Mouse (Mus musculus) liver, embryonic 14.5 days (tissue): ENCODE data around the gene Zfp747. TPM values are rescaled to one million over a fixed set of nuclear protein-coding genes. Genes with fewer than 3 reads are reported as not detected.

Source experiments
- ATAC-seq: fragments of 200-750 bp; cut with Nextera tagmentation; 2 replicates; pipeline ENCODE4 v1.8.0; 2017; ENCODE audit warnings: moderate number of reproducible peaks, mild to moderate bottlenecking, moderate library complexity; ENCODE audit not compliant: insufficient read depth
- DNase-seq, 3 experiments: peaks; one replicate each; pipeline ENCODE4 v3.0.0-alpha.2; 2012 to 2013; ENCODE audit warnings: low read depth in 3 of 3, low spot score in 3 of 3
- H3K27ac ChIP-seq: fragments of 300-500 bp; sonication (generic); 2 replicates; pipeline ENCODE4 v1.5.1; 2014; ENCODE audit warnings: moderate library complexity, mild to moderate bottlenecking, control low read depth, inconsistent platforms
- H3K27me3 ChIP-seq: fragments of 300-500 bp; sonication (generic); 2 replicates; pipeline ENCODE4 v1.6.1; 2014; ENCODE audit warnings: mild to moderate bottlenecking, low read length, moderate library complexity; ENCODE audit not compliant: control insufficient read depth, insufficient read depth
- H3K36me3 ChIP-seq: fragments of 300-500 bp; sonication (generic); replicated peaks from 2 replicates; pipeline ENCODE4 v1.6.1; 2014; ENCODE audit warnings: low read depth; ENCODE audit not compliant: control insufficient read depth, insufficient read depth
- H3K4me1 ChIP-seq, 2 experiments: fragments of 200-500 bp in 1 of 2; fragments of 300-500 bp in 1 of 2; sonication (generic) in 1 of 2; replicated peaks; 2 replicates each; pipeline ENCODE4 v1.6.1; 2012 to 2014; ENCODE audit warnings: antibody characterized with exemption in 1 of 2, inconsistent platforms in 1 of 2, low read length in 1 of 2; ENCODE audit not compliant: control insufficient read depth in 2 of 2, insufficient read depth in 2 of 2
- H3K4me2 ChIP-seq: fragments of 300-500 bp; sonication (generic); 2 replicates; pipeline ENCODE4 v1.6.1; 2014; ENCODE audit warnings: low read depth, mild to moderate bottlenecking, control low read depth, moderate library complexity
- H3K4me3 ChIP-seq, 2 experiments: fragments of 200-500 bp in 1 of 2; fragments of 300-500 bp in 1 of 2; sonication (generic) in 1 of 2; 2 replicates each; pipeline ENCODE4 v1.5.1; 2012 to 2014; ENCODE audit warnings: low read depth in 2 of 2, low read length in 2 of 2, mild to moderate bottlenecking in 2 of 2, control low read depth in 1 of 2, inconsistent platforms in 1 of 2, moderate library complexity in 1 of 2; ENCODE audit not compliant: insufficient read depth in 1 of 2
- H3K9ac ChIP-seq: fragments of 300-500 bp; sonication (generic); replicated peaks from 2 replicates; pipeline ENCODE4 v1.6.1; 2014; ENCODE audit warnings: mild to moderate bottlenecking, control low read depth, moderate library complexity
- H3K9me3 ChIP-seq: fragments of 300-500 bp; sonication (generic); 2 replicates; pipeline ENCODE4 v1.6.1; 2016; ENCODE audit warnings: low read length, mixed read lengths; ENCODE audit not compliant: control insufficient read depth
- CTCF ChIP-seq: IDR thresholded peaks from 2 replicates; pipeline ENCODE4 v1.5.1; 2016; ENCODE audit warnings: antibody characterized with exemption, low read depth, control low read depth
- EP300 ChIP-seq: IDR thresholded peaks from 2 replicates; pipeline ENCODE4 v1.6.1; 2016; ENCODE audit warnings: antibody characterized with exemption, low read depth
- WGBS: fragments of 180-500 bp; shearing (Covaris S2); extraction: QIAGEN DNeasy Blood & Tissue Kit; methylation state at CpG from one replicate; pipeline ENCODE4 v1.1.7; 2014; ENCODE audit not compliant: insufficient replicate concordance; 5-methylcytosine and 5-hydroxymethylcytosine counted together
- polyA plus RNA-seq, 2 experiments: library from polyadenylated mRNA; depleted of rRNA in 1 of 2; stranded (reverse) in 1 of 2; unstranded in 1 of 2; fragments of >200 nt; fragmentation: Nextera tagmentation in 1 of 2; extraction: Ambion mirVana in 1 of 2; gene quantifications; 2 replicates each; pipeline versions ENCODE4 v1.2.1 to v1.2.3; 2012 to 2014

Zfp747 gene
- polyA plus RNA-seq, 2 experiments: 1.2 to 1.9 TPM

GRCm38 (mm10) chr7:127335604-127336003 is 40.2 kb downstream of the Zfp747 start:
- Histone ChIP-seq H3K4me1 (no peaks in the 10 kb centered on the region), H3K27me3 (no peaks in the 10 kb centered on the region), H3K9ac (no peak overlapping the region), H3K36me3 (no peaks in the 10 kb centered on the region), H3K9me3 (no peaks in the 10 kb centered on the region), H3K4me2 (no peak overlapping the region), H3K4me3 (no peak overlapping the region), H3K27ac (no peak overlapping the region)
- DNase-seq (no peak), ATAC-seq (no peak)
- 68% methylated on average over 4 of the region's 4 CpGs for WGBS
- TF ChIP-seq EP300 (no peak), CTCF (no peak)

DNA sequence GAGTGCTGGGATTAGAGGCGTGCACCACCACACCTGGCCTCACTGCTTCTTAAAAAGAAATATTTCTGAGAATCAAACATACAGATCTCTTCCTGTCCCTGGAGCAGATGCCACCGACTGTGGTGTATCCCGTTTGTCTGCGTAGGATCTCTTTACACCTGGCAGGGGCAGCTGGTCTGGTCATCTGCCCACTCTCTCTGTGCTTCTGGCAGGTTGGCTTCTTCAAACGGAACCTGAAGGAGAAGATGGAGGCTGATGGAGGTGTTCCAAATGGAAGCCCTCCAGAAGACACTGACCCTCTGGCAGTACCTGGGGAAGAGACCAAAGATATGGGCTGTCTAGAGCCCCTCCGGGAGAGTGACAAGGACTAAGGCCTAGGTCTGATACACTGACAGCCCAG is 42.6 kb downstream of the Zfp747 start:
- Histone ChIP-seq H3K4me2 (no peak overlapping the region), H3K36me3 (no peaks in the 10 kb centered on the region), H3K4me3 (no peak overlapping the region), H3K4me1 (no peaks in the 10 kb centered on the region), H3K9ac (no peak overlapping the region), H3K27ac (no peak overlapping the region), H3K9me3 (no peaks in the 10 kb centered on the region), H3K27me3 (no peaks in the 10 kb centered on the region)
- ATAC-seq: no peak
- 69% methylated on average over 6 of the region's 6 CpGs for WGBS
- DNase-seq: no peak
- TF ChIP-seq CTCF: no peak

- Histone ChIP-seq H3K9me3 (no peaks in the 10 kb centered on the region), H3K27ac (no peak overlapping the region), H3K4me2 (no peak overlapping the region), H3K9ac (no peak overlapping the region), H3K4me1 (no peaks in the 10 kb centered on the region), H3K4me3 (no peak overlapping the region), H3K36me3 (no peaks in the 10 kb centered on the region), H3K27me3 (no peaks in the 10 kb centered on the region)
- DNase-seq (no peak), ATAC-seq (no peak)
- TF ChIP-seq CTCF (no peak), EP300 (no peak)
- 58% methylated on average over 2 of the region's 2 CpGs for WGBS
Measured at GRCm38 (mm10) chr7:127326685-127327084, 49.2 kb downstream of the Zfp747 start.

GRCm38 (mm10) chr7:127325550-127325949 is 50.3 kb downstream of the Zfp747 start:
- H3K4me1 ChIP-seq: no peaks in the 10 kb centered on the region
- no peak overlapping the region for H3K4me2 ChIP-seq
- no peak for ATAC-seq
- H3K27me3 ChIP-seq: no peaks in the 10 kb centered on the region
- H3K9me3 ChIP-seq: no peaks in the 10 kb centered on the region
- TF ChIP-seq CTCF: no peak
- no peak for TF ChIP-seq EP300
- WGBS: 71% methylated on average over 8 of the region's 8 CpGs
- DNase-seq: no peak
- H3K36me3 ChIP-seq: no peaks in the 10 kb centered on the region
- no peak overlapping the region for H3K4me3 ChIP-seq
- H3K9ac ChIP-seq: no peak overlapping the region
- no peak overlapping the region for H3K27ac ChIP-seq

GRCm38 (mm10) chr7:127324944-127325343 is 50.9 kb downstream of the Zfp747 start:
- Histone ChIP-seq H3K4me3 (no peak overlapping the region), H3K27me3 (no peaks in the 10 kb centered on the region), H3K4me1 (no peaks in the 10 kb centered on the region), H3K36me3 (no peaks in the 10 kb centered on the region), H3K4me2 (no peak overlapping the region), H3K9me3 (no peaks in the 10 kb centered on the region), H3K27ac (no peak overlapping the region), H3K9ac (no peak overlapping the region)
- 74% methylated on average over 7 of the region's 7 CpGs for WGBS
- no peak for ATAC-seq
- TF ChIP-seq EP300 (no peak), CTCF (no peak)
- DNase-seq: no peak

Other genes with a start within 250 kb of the Zfp747 start
- gene Spn, start 238.2 kb downstream of the Zfp747 start, polyA plus RNA-seq (2012; rRNA removed): 8.0 and 10.8 TPM in 2 replicates
- gene Spn, start 238.2 kb downstream of the Zfp747 start, polyA plus RNA-seq (2014; fragmentation: Nextera tagmentation; extraction: Ambion mirVana): 7.9 and 8.0 TPM in 2 replicates
- gene Cd2bp2, start 180.0 kb downstream of the Zfp747 start, polyA plus RNA-seq (2012; rRNA removed): 17.6 and 27.6 TPM in 2 replicates
- gene Cd2bp2, start 180.0 kb downstream of the Zfp747 start, polyA plus RNA-seq (2014; fragmentation: Nextera tagmentation; extraction: Ambion mirVana): 17.4 and 18.4 TPM in 2 replicates
- 12.8 and 15.5 TPM in 2 replicates for gene Tbc1d10b, start 167.6 kb downstream of the Zfp747 start, polyA plus RNA-seq (2012; rRNA removed)
- 10.9 and 13.2 TPM in 2 replicates for gene Tbc1d10b, start 167.6 kb downstream of the Zfp747 start, polyA plus RNA-seq (2014; fragmentation: Nextera tagmentation; extraction: Ambion mirVana)
- gene Mylpf, start 167.2 kb downstream of the Zfp747 start, polyA plus RNA-seq (2012; rRNA removed): 10.6 and 15.6 TPM in 2 replicates
- 31.0 and 31.1 TPM in 2 replicates for gene Mylpf, start 167.2 kb downstream of the Zfp747 start, polyA plus RNA-seq (2014; fragmentation: Nextera tagmentation; extraction: Ambion mirVana)
- 3.3 and 3.4 TPM in 2 replicates for gene Zfp553, start 143.0 kb downstream of the Zfp747 start, polyA plus RNA-seq (2012; rRNA removed)
- gene Zfp553, start 143.0 kb downstream of the Zfp747 start, polyA plus RNA-seq (2014; fragmentation: Nextera tagmentation; extraction: Ambion mirVana): 2.4 and 2.8 TPM in 2 replicates
- gene Sept1, start 142.9 kb downstream of the Zfp747 start, polyA plus RNA-seq (2012; rRNA removed): 10.3 and 16.1 TPM in 2 replicates
- 7.0 TPM in 2 replicates for gene Sept1, start 142.9 kb downstream of the Zfp747 start, polyA plus RNA-seq (2014; fragmentation: Nextera tagmentation; extraction: Ambion mirVana)
- 19.6 and 21.6 TPM in 2 replicates for gene Zfp771, start 131.8 kb downstream of the Zfp747 start, polyA plus RNA-seq (2012; rRNA removed)
- 11.0 TPM in 2 replicates for gene Zfp771, start 131.8 kb downstream of the Zfp747 start, polyA plus RNA-seq (2014; fragmentation: Nextera tagmentation; extraction: Ambion mirVana)
- 62.2 and 82.9 TPM in 2 replicates for gene Dctpp1, start 115.3 kb downstream of the Zfp747 start, polyA plus RNA-seq (2012; rRNA removed)
- gene Dctpp1, start 115.3 kb downstream of the Zfp747 start, polyA plus RNA-seq (2014; fragmentation: Nextera tagmentation; extraction: Ambion mirVana): 104 and 117 TPM in 2 replicates
- gene Sephs2, start 102.0 kb downstream of the Zfp747 start, polyA plus RNA-seq (2012; rRNA removed): 35.0 and 44.9 TPM in 2 replicates
- 143 and 155 TPM in 2 replicates for gene Sephs2, start 102.0 kb downstream of the Zfp747 start, polyA plus RNA-seq (2014; fragmentation: Nextera tagmentation; extraction: Ambion mirVana)
- 6.4 and 6.7 TPM in 2 replicates for gene Itgal, start 79.8 kb downstream of the Zfp747 start, polyA plus RNA-seq (2012; rRNA removed)
- gene Itgal, start 79.8 kb downstream of the Zfp747 start, polyA plus RNA-seq (2014; fragmentation: Nextera tagmentation; extraction: Ambion mirVana): 4.0 and 4.8 TPM in 2 replicates
- 4.4 and 5.0 TPM in 2 replicates for gene Zfp768, start 30.5 kb downstream of the Zfp747 start, polyA plus RNA-seq (2012; rRNA removed)
- 0.52 and 0.75 TPM in 2 replicates for gene Zfp768, start 30.5 kb downstream of the Zfp747 start, polyA plus RNA-seq (2014; fragmentation: Nextera tagmentation; extraction: Ambion mirVana)
- gene 9130019O22Rik, start 11.1 kb upstream of the Zfp747 start, polyA plus RNA-seq (2012; rRNA removed): 0.69 and 0.71 TPM in 2 replicates
- 1.0 and 1.2 TPM in 2 replicates for gene 9130019O22Rik, start 11.1 kb upstream of the Zfp747 start, polyA plus RNA-seq (2014; fragmentation: Nextera tagmentation; extraction: Ambion mirVana)
- gene E430018J23Rik, start 17.6 kb upstream of the Zfp747 start, polyA plus RNA-seq (2012; rRNA removed): 1.2 and 1.3 TPM in 2 replicates
- 1.0 and 1.3 TPM in 2 replicates for gene E430018J23Rik, start 17.6 kb upstream of the Zfp747 start, polyA plus RNA-seq (2014; fragmentation: Nextera tagmentation; extraction: Ambion mirVana)
- 0.94 and 1.3 TPM in 2 replicates for gene Zfp764, start 30.8 kb upstream of the Zfp747 start, polyA plus RNA-seq (2012; rRNA removed)
- gene Zfp764, start 30.8 kb upstream of the Zfp747 start, polyA plus RNA-seq (2014; fragmentation: Nextera tagmentation; extraction: Ambion mirVana): 1.1 and 1.5 TPM in 2 replicates
- 5.6 and 6.5 TPM in 2 replicates for gene Zfp688, start 46.0 kb upstream of the Zfp747 start, polyA plus RNA-seq (2012; rRNA removed)
- 8.8 and 8.9 TPM in 2 replicates for gene Zfp688, start 46.0 kb upstream of the Zfp747 start, polyA plus RNA-seq (2014; fragmentation: Nextera tagmentation; extraction: Ambion mirVana)
- 1.8 and 2.1 TPM in 2 replicates for gene Zfp689, start 73.1 kb upstream of the Zfp747 start, polyA plus RNA-seq (2012; rRNA removed)
- gene Zfp689, start 73.1 kb upstream of the Zfp747 start, polyA plus RNA-seq (2014; fragmentation: Nextera tagmentation; extraction: Ambion mirVana): 1.3 and 1.4 TPM in 2 replicates
- gene Prr14, start 83.6 kb upstream of the Zfp747 start, polyA plus RNA-seq (2012; rRNA removed): 21.2 and 22.9 TPM in 2 replicates
- gene Prr14, start 83.6 kb upstream of the Zfp747 start, polyA plus RNA-seq (2014; fragmentation: Nextera tagmentation; extraction: Ambion mirVana): 20.3 and 23.2 TPM in 2 replicates
- 7.3 and 9.8 TPM in 2 replicates for gene Fbrs, start 103.1 kb upstream of the Zfp747 start, polyA plus RNA-seq (2012; rRNA removed)
- 4.2 and 4.7 TPM in 2 replicates for gene Fbrs, start 103.1 kb upstream of the Zfp747 start, polyA plus RNA-seq (2014; fragmentation: Nextera tagmentation; extraction: Ambion mirVana)
- gene Srcap, start 135.9 kb upstream of the Zfp747 start, polyA plus RNA-seq (2012; rRNA removed): 3.7 TPM in 2 replicates
- 10.3 and 14.7 TPM in 2 replicates for gene Srcap, start 135.9 kb upstream of the Zfp747 start, polyA plus RNA-seq (2014; fragmentation: Nextera tagmentation; extraction: Ambion mirVana)
- 5.2 and 6.0 TPM in 2 replicates for gene Gm42715, start 143.5 kb upstream of the Zfp747 start, polyA plus RNA-seq (2012; rRNA removed)
- gene Gm42715, start 143.5 kb upstream of the Zfp747 start, polyA plus RNA-seq (2014; fragmentation: Nextera tagmentation; extraction: Ambion mirVana): 4.7 and 5.2 TPM in 2 replicates
- 0.77 and 1.0 TPM in 2 replicates for gene Tmem265, start 185.3 kb upstream of the Zfp747 start, polyA plus RNA-seq (2012; rRNA removed)
- 1.4 and 1.7 TPM in 2 replicates for gene Tmem265, start 185.3 kb upstream of the Zfp747 start, polyA plus RNA-seq (2014; fragmentation: Nextera tagmentation; extraction: Ambion mirVana)
- gene Phkg2, start 197.3 kb upstream of the Zfp747 start, polyA plus RNA-seq (2012; rRNA removed): 24.9 and 27.3 TPM in 2 replicates
- gene Phkg2, start 197.3 kb upstream of the Zfp747 start, polyA plus RNA-seq (2014; fragmentation: Nextera tagmentation; extraction: Ambion mirVana): 18.5 and 21.7 TPM in 2 replicates
- gene Ccdc189, start 212.5 kb upstream of the Zfp747 start, polyA plus RNA-seq (2012; rRNA removed): 4.4 and 5.4 TPM in 2 replicates
- 6.8 and 7.5 TPM in 2 replicates for gene Ccdc189, start 212.5 kb upstream of the Zfp747 start, polyA plus RNA-seq (2014; fragmentation: Nextera tagmentation; extraction: Ambion mirVana)
- gene Rnf40, start 212.7 kb upstream of the Zfp747 start, polyA plus RNA-seq (2012; rRNA removed): 10.3 and 14.0 TPM in 2 replicates
- gene Rnf40, start 212.7 kb upstream of the Zfp747 start, polyA plus RNA-seq (2014; fragmentation: Nextera tagmentation; extraction: Ambion mirVana): 13.7 and 16.1 TPM in 2 replicates
- gene Zfp629, start 239.7 kb upstream of the Zfp747 start, polyA plus RNA-seq (2012; rRNA removed): 1.6 and 1.9 TPM in 2 replicates
- 1.4 and 2.2 TPM in 2 replicates for gene Zfp629, start 239.7 kb upstream of the Zfp747 start, polyA plus RNA-seq (2014; fragmentation: Nextera tagmentation; extraction: Ambion mirVana)